Mouse (Mus musculus) adrenal gland, postnatal 36 days (tissue): ENCODE data around the gene Ep400. TPM values are rescaled to one million over a fixed set of nuclear protein-coding genes. Genes with fewer than 3 reads are reported as not detected.
"Not testable (repeated sequence)": the region's sequence is repeated elsewhere in the genome, so short reads cannot be mapped to it uniquely, and the experiment has no call there.

Experiments
- DNase-seq, 2 experiments: peaks; one replicate each; pipeline ENCODE4 v3.0.0; 2021; ENCODE audit warnings: mixed read lengths in 1 of 2
- total RNA-seq, 2 experiments: library from RNA; stranded (reverse); gene quantifications; 2 replicates each; pipeline ENCODE4 v1.2.3; 2021

Gene Ep400
- total RNA-seq, 2 experiments from 2014 or later: 77.2 to 90.5 TPM

- peak; percentile 97 to 98 for DNase-seq
Measured at GRCm38 (mm10) chr5:110779998-110780760, 9.7 kb upstream of the Ep400 start, which contains the start of gene Pus1. TSS of gene Pus1 (minus strand) at chr5:110780659.

DNA sequence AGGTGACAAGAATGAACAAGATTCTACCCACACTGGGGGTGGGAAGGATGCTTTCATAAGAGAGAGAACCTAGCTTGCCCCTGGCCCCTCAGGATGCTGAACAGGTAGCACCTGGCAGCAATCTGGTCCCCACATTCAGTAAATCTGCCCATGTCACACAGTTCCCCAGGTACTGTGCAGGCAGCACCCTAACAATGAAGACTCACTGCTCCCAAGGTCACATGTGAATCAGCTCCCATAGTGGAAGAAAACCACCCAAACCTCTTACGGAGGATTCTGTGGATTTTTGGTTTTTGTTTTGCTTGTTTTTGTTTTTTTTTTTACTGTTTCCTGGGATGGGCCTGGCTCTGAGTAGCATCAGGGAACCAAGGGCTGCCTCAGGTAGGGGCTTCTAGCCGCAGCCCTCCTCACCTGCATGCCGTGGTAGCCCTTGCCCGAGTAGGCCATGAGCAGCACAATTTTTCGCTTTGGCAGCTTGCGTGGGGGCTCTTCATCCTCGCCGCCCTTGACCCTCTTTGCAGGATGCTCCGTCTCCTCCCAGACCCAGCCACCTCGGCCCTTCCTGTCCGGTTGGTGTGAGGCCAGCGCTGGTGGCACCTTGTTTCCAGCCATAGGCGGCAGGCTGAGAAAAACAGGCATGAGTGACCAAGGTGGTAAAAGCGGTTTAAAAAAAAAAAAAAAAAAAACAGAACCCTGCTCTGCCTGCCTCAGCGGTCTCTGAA is 8.9 kb upstream of the Ep400 start:
- peak; percentile 31 to 33 for DNase-seq

DNA sequence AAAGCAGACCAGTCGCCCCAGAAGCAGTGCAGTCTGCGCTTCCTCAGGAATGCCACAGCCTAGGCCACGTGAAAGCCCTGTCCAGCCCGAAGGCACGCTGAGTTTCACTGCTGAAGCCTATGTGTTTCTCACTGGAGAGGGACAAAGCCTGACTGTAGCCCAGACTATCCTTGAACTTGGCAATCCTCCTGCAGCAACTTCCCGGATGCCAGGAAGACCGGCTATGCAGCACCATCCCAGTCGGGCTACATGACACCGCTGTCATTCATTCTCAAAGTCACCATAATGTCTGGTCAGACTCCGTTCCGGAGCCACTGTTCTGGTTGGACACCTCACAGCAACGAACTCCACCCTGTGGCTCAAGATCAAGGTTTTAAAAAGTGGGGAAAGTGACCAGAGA is 7.7 kb upstream of the Ep400 start:
- DNase-seq: no peak

DNA sequence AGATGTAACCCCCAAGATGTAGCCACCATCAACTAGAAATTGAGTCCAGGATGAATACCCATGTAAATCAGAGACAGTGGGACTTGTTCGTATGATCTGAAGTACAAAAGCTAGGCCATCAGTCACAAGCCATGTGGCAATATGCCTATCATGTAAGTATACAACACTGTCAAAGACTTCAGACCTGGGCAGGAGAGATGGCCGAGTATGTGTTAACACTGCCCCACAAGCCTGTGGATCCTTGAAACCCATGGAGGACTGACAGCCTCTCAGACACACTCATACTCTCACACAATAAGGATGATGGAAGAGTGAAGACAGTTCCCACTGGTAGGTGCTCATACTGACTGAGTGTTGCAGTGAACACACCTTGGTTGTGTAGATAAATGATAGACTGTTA is 5.6 kb upstream of the Ep400 start:
- DNase-seq: no peak

- DNase-seq: no peak
Measured at GRCm38 (mm10) chr5:110774511-110774910, 4.0 kb upstream of the Ep400 start.

DNA sequence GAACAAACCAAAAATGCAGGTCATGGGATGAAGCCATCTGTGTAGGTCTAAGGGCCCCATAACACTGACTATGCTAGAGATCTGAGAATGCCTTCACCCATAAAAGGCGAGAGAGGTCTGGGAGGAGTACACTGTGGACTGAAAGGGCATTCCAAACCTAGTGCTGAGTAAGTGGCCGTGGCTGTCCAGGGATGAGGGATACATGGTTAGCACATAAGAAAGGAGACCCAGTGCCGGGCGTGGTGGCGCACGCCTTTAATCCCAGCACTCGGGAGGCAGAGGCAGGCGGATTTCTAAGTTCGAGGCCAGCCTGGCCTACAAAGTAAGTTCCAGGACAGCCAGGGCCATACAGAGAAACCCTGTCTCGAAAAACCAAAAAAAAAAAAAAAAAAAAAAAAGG is 2.4 kb upstream of the Ep400 start:
- DNase-seq: not testable (repeated sequence)

GRCm38 (mm10) chr5:110770031-110770445 is 479 bp downstream of the Ep400 start:
- no peak for DNase-seq

DNA sequence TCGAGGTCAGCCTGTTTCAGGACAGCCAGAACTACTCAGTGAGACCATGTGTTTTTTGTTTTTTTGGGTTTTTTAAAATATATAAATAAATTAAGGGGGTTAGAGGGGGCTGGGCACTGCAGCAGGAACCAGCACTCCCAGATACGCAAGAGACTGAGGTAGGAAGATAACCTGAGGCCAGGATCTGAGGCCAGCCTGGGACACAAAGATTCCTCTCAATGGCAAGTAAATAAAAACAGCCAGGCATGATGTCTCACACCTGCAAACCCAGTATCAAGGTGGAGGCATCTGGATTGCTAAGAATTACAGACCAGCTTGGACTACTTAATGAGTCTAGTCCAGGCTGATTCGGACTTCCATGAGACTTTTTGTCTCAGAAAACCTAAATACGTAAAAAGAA is 1.2 kb downstream of the Ep400 start:
- DNase-seq: no peak

DNA sequence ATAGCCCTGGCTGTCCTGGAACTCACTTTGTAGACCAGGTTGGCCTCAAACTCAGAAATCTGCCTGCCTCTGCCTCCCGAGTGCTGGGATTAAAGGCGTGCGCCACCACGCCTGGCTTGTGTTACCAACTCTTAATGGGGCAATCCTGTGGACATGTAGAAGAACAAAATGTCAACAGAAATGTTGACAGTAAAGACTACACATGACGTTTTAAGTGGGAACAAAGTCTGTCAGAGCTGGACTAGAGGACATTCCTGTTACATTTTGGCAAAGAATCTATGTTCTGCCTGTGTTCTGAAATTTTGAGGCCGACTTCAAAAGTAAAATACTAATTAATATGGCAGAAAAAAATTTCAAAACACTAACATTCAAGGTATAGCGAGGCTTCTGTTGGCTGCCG is 6.6 kb downstream of the Ep400 start:
- no peak for DNase-seq

DNA sequence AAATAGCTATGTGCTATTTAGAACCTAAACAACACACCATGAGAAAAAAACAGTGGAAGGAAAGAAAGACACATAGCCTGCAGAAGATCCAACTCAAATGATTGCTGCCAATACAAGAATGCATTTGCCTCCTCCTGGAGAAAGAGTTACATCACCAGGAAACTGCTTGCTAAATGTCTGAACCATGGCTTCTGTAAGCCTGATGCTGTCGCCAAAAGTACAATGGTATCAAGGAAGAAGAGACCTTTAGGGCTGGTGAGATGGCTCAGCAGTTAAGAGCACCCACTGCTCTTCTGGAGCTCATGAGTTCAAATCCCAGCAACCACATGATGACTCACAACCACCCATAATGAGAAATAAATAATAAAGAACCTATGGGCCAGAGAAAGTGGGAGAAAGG is 25.5 kb downstream of the Ep400 start:
- no peak for DNase-seq

DNA sequence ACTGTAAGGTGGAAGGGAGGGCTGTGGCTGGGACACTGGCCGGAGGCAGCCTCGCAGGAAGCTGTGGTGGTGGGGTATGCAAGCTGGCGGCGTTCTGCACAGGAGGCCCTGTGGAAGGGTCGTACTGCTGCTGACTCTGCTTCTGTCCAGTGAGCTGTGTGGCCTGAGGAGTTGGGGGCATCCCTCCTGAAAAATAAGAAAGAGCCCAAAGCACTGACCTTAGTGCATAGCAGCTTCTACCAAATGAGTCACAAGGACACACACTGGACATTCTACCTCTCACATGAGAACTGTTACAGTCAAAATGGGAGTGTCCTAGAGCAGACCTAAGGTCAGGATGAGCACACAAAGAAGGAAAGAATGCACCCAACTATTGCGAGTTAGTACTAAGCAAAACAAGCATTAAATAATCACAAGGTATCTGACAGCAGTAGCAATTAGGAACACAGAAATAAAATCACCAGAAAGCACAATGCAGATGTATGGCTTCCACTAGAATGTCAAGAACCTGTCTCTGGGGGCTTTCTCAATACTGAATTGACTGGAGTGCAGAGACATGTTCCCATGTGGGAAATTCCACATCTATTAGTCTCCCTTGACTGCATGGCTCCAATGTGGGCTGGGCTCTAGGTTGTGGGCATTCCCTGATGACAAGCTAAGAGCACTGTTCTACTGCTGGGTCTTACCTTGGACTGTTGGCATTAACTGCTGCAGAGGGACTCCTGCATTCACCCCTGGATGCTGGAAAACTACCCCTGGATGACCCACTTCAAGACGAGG is 30.8 kb downstream of the Ep400 start:
- peak in 1 of 2 experiments; percentile 27 for DNase-seq

DNA sequence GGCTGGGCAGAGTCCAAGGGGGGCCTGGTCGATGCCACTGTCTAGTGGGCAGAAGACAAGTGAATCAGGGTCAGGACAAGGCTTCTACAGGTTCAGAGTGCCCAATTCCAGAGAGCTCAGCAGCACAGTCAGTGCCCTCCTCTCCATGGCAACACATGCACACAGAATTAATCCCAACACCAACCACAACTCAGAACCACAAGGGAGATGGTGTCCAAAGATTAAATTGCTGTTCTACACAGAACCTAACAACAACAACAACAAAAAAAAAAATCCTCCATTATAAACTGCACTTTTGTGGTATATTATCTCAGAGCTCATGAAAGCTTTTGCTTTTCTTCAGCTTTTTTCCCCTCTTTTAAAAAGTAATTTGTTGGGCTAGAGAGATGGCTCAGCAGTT is 34.9 kb downstream of the Ep400 start:
- no peak for DNase-seq

DNA sequence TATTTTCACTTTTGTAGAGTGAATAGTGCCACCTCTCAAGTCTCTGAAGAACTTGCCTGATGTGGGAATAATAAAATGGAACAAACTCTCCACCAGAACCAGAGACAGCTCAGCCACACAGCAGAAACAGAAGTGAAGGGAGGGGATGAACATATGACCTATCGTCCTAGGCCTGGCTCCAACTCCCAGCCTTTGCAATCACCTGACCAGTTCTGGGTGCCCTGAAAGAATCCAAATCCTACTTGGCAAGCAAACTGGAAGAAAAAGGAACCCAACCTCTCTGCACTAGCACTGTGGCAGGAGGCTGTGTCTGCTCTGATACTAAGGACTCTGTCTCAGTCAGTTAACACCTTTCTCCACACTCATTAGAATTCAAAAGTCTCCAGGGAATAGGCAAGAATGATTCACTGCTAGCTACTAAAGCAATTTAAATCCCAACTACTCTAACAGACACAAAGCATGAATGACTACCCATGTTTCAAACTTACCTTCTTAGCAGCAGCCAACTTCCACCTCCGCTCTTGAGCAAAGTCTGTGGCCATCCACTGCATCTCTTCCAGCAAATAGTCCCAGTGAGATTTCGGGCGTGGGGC is 37.2 kb downstream of the Ep400 start:
- DNase-seq: no peak

GRCm38 (mm10) chr5:110731227-110731626 is 39.3 kb downstream of the Ep400 start:
- DNase-seq: no peak

GRCm38 (mm10) chr5:110727850-110728249 is 42.7 kb downstream of the Ep400 start:
- DNase-seq: no peak

- no peak for DNase-seq
Measured at GRCm38 (mm10) chr5:110723543-110723942, 47.0 kb downstream of the Ep400 start.

DNA sequence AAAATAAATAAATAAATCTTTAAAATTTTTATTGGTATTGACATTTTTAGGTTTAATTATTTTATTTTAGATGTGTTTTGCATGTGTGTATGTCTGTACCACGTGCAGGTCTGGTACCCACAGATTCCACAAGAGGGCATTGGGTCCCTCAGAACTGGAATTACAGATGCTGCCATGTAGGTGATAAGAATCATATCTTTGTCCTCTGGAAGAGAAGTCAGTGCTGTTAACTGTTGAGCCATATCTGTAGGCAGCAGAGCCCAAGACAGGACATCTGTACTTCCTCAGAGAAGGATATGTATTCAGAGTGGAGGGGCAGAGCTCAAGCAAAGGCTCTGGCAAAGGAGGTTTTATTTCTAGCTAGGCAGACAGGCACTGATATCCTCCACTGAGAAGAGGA is 49.1 kb downstream of the Ep400 start:
- DNase-seq: not testable (repeated sequence)

GRCm38 (mm10) chr5:110711455-110711854 is 59.1 kb downstream of the Ep400 start:
- no peak for DNase-seq

DNA sequence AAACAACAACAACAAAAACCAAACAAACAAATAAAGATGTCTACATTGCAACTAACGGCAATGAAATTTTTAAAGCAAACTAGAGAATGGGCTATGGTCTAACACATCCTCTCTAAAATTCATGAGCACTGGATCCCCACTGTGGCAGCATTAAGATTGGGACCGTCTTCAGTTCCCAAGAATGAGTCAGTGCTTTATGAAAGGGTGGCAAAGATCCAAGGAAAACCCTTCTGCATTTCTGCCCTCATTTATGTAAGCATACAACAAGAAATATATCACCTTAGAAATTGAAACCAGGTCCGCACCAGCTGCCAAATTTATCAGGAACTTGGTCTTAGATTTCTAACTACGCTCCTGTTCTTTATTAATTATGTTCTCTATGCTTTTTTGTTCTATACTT is 61.3 kb downstream of the Ep400 start:
- DNase-seq: no peak

GRCm38 (mm10) chr5:110704004-110704403 is 66.5 kb downstream of the Ep400 start:
- peak in 1 of 2 experiments; percentile 8 for DNase-seq

GRCm38 (mm10) chr5:110698617-110699016 is 71.9 kb downstream of the Ep400 start:
- no peak for DNase-seq

- DNase-seq: peak in 1 of 2 experiments; percentile 17
Measured at GRCm38 (mm10) chr5:110682041-110682440, 88.5 kb downstream of the Ep400 start.
